Mouse (Mus musculus) thymus, postnatal 10 days (tissue): Measurements from ENCODE around the gene Cxcr1.

Experiments
- DNase-seq, 2 experiments: peaks; one replicate each; pipeline ENCODE4 v3.0.0; 2021; ENCODE audit warnings: low spot score in 2 of 2

Gene Cxcr1

DNA sequence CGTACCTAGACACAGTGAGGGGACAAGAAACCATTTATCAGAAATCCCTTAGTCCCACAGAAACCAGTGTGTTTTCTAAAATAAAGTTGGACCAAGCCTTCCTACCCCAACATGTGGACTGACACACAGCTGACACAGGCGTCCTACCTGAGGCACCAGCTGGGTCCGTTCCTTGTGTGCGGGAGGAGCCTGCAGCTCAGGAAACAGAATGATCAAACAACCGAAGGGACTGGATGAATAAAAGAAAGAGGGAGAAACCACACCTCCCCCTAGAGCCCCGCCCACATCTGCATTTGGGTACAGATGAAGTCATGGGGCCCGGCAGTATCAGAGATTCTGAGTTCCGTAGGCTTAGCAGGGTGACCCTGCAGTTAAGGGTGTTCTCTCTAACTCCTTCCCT, at the start of gene Cxcr1:
TSS of gene Cxcr1 (minus strand) at position 187 of the 400 bp plus-strand sequence.
- no peak for DNase-seq

DNA sequence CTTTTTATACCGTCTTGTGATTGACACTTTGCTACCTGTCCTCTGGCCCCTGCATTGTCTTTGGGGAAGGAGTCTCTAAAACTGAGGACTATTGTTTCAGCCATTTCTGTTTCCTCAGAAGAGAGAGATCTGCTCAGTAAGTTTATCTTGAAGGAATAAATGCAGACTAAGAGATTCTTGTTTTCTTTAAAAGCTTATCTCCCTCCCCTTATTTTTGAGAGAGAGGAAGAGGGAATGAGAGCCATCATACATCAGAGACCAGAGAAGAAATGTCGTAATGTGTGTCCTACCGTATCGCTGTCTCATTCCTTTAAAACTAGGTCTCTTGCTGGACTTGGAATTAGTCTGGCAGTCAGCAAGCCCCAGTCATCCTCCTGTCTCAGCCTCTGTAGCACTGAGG, 46.4 kb upstream of the Cxcr1 start:
- no peak for DNase-seq

DNA sequence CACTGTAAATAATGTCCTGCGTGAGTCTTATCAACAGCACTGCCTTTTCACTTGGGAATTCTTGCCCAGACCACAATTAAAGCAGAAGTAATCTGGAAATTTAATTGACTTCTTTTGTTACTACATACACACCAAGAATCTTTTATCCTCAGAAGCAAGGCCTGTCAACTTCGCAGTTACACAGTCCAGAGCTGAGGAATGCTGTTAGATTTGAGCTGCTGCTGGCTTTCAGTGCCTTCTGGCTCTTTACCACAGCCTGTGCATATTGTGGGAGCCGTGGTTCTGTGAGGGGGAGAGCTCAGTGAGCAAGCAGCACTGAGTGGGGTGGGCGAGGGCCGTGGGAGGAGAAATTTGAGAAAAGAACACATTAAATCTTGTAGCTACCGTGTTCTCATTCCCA, 45.9 kb upstream of the Cxcr1 start:
- DNase-seq = no peak

DNA sequence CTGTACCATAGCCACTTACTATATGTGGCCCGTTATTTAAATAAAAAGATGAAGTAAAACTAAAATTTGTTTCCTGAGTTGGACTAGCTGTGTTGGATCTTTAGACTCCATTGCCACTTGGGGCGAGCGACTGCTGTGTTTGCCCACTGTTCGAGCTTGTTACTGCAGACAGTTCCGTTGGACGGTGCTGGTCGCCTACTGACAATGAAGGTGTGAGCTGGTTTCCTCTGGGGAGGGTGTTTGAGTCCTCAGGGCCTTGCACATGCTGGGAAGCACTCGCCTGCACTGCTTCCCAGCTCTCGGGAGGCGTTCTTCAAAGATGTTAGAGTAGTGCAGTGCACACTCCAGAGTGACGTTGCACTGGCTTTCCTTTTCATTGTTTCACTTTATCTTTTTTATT, 45.2 kb upstream of the Cxcr1 start:
- no peak for DNase-seq

DNA sequence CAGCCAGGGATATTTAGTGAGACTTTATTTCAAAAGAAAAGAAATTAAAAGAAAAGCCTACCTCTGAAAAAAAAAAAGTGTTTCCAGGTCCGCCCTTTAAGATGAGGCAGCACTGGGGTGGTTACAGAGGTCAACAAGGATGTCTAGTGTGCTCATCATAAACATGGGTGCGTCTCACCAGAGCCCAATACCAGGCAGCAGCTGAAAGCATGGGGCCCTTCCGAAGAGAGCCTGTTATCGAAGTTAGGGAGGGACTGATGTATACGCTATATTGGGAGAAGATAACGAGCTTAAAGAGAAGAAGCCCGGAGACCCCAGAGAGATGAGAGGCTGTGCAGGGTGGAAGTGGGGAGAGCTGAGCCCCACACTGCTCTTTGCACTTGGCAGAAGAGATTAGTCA, 44.7 kb upstream of the Cxcr1 start:
- no peak for DNase-seq

DNA sequence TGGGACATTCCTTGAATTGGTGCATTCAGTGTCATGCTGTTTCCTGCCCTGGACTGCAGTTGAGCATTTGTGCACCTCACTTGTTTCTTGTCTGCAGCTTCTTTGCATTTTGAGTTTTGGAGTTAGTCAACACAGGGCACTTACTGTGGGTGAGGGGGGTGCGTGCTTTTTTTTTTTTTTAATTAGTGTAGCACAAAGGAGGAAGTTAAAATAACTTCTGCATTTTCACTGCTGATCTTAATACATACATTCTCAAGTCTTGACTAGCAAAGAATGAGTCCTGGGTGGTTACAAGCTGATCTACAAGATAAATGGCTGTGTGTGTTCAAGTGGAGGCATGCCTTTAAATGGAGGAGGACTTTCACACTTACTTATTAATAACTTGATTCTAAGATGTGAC, 43.7 kb upstream of the Cxcr1 start:
- no peak for DNase-seq

DNA sequence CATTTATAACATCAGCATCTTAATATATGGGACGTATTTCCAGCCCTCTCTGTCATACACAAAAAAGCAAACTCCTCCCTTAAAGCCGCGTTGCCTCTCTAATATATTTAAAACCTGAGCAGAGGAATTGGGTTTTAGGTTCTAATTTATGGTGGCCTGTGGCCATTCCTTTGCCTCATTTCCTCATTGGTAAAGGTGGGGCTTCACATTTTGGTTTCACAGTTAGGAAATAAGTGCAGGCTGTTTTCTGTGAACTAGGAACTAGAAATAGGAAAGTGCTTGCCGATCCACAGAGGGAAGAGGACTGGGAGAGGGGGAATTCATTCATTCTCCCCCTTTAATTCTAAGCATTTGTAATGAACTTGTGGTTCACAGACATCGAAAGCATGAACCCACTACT, 43.2 kb upstream of the Cxcr1 start:
- DNase-seq = no peak

DNA sequence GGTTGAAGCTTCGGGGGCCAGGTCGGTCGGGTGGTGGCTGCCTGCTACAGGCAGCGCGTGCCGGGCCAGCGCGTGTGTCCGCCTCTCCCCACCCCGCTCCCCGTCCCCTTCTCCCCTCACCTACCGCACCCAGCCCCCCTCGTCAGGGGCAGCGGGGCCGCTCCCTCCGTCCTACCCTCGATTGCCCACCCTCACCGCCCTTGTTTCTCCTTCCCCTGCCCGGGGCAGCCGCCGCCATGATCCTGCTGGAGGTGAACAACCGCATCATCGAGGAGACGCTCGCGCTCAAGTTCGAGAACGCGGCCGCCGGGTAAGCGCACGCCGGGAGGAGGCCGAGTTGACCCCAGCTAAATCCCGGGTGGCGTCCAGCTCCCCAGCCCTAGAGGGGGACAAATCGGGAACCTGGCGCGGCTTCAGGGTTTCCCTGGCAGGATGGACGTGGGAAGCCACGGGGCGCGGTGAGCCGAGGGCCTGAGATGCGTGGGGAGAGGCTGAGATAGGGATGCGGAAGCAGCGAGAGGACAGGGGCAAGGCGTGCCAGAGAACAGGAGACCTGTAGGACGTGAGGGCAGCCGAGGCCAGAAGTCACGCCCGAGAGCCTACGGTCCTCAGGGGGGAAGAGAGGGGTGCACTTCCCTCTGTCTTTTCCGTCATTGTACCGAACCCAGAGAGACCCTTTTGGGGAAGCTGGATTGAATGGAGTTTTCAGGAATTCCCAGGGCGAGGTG, 42.3 kb upstream of the Cxcr1 start:
- DNase-seq = peak in 1 of 2 experiments; percentile 36

DNA sequence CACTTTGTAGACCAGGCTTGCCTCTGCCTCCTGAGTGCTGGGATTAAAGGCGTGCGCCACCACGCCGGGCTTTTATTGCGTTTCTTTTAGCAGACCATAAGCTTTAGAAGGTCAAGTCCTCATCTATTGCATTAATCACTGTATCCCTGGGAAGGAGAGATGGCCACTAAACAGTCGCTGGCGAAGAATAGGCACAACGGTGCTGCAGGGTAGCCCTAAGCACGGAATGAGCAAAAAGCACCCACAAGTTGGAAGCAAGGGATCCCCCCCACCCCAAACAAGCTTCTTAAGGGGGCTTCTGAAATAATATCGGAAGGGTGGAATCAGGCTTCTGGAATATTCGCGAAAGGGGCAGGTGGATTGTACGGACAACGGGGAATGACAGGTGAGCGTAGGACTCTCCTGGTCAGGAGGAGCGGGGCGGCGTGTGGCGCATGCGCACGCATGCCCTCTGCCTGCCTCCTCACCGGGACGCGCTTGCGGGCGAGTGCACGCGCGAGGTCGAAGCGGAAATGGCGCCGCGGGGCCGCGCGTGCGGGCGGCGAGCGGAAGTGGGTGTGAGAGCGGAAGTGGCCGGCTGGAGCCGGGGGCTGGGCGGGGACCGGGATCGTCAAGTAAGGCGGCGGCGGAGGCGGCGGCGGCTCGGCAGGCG, 41.6 kb upstream of the Cxcr1 start, which contains the start of gene Arpc2:
TSS of gene Arpc2 (plus strand) at position 147 of the 652 bp plus-strand sequence.
- DNase-seq = peak; percentile 95 to 98

DNA sequence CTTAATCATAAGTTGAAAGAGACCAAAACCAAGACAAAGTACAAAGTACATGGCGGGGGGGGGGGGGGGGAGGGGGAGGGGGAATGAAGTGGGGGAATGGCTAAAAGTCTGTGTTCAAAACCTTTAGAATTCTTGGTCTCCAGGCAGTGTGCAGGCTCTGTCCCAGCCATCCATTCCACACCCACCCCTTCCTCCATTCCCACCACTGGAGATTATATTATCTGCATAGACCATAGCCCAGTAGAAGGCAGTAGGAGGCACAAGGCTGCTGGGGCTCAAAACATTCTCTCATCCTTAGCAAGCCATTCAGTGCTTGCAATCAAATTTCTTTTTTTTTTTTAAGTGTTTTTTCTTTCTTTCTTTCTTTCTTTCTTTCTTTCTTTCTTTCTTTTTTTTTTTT, 36.6 kb upstream of the Cxcr1 start:
- DNase-seq = no peak

DNA sequence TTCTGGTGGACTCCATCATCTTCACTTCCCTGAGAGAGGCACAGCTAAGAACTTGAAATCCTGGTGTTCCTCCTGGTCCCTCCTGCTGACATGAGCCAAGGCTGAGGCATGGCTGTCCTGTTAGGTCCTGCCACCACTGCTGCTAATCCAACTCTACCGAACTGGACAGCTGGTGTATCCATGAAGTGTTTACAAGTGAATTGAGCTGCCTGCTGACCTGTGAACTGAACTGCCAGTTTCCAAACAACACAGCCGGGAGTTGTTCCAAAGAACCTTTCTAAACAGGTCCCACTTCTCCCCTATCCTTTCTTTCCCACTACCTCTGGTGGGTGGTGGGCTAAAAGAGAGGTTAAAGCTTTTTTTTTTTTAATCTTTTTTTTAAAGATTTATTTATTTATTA, 35.5 kb upstream of the Cxcr1 start:
- DNase-seq = no peak

DNA sequence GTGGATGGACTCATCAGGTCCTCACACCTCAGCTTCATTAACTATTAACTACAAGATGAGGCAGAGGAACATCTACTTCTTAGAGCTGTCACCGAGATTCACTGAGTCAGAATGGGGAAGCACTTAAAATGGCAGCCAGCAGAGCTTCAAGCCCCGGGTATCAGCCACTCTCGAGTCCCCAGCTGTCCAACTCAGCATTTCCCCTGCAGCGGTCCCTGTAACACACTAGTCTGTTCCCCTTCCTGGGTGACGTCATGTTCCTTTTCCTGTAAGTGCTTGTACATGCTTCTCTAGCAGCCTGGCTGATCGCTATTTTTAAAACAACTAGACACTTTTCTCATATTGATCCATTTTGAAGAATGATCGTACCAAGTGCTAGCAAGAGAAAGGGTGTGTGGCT, 32.9 kb upstream of the Cxcr1 start:
- DNase-seq = peak; percentile 61 to 70

DNA sequence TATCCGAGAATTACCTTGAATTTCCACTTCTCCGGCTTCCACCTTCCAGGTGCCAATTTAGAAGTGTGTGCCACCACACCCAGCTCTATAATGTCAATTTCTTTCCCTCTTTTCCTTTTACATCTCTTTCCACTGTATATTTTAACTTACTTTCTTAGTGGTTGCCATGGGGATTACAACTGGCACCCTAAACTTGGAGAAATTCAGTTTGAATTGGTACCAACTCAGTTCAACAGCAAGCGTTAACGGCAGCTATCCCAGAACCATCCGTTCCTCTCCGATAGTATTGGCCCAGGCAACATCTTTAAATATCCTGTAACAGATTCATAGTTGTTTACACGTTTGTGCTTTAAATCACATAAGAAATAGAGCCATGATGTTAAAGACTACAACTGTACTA, 25.5 kb upstream of the Cxcr1 start:
- DNase-seq = no peak

DNA sequence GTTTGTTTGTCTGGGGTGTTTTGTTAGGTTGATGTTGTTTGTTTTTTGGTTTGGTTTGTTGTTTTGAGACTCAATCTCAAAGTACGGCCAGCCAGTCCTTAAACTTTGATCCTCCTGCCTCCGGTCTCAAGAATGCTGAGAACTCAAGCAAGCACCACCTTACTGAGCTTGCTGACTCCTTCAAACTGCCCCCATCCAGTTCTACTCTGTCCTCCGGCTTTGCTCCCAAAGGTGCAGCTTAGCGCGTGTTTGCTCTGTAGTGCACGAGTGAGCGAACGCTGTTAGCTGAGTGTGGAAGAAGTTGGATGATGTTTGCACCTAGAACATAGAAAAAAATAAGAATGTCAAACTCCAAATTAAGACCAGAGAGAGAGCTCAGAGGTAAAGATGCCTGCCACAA, 14.5 kb upstream of the Cxcr1 start:
- DNase-seq = no peak

DNA sequence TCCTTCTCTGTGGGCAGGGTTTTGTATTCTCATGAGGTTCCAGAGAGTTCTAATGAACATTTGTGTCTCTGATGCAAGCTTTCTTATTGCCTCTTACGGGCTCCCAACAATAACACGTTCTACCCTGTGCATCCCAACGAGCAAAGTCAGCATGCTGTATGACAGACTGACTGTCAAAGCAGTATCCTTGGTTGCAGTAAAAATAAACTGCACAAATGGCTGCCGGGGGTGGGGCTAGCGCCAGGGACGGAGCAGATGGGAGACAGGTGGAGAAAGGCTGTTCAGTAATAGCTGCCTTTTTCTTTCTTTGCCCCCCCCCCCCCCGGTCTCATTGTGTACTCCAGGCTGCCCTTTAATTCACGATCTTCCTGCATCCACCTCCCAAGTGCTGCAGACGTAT, 13.5 kb upstream of the Cxcr1 start:
- DNase-seq = no peak

DNA sequence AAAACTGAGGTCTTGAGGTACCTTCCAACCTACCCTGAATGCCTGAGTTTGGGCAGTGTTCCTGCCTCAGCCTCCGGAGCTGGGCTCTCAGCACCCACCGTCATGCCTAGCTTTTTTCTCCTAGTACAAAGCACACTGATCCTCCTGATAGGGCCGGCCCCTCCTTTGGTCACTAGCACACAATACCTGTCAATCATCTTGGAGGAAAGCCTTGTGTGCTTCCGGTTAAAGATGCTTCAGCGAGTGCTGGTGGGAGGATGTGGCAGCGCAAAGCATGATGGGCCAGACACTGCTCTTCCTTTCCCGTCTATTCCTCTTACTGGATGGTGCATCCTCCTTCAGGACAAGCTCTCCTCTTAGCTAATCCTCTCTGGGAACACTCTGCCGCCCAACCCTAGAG, 12.2 kb upstream of the Cxcr1 start:
- DNase-seq = no peak

DNA sequence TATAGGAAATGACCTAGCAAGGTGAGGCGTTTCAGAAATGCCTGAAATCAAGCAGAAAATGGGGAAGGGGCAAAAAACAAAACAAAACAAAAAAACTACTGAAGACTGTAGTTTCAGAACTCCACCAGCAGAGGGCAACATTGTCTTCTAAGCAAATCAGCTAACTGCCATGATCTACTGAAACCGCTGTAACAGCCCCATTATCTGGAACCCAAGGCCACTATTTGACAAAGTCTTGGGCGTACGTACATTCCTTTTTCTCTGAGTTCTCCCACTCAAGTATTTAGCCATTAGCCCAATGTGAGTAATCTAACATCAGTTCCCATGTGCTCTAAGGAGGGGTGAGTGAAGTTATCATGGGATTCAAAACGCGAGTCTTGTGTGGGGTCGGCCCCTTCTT, 11.4 kb upstream of the Cxcr1 start:
- DNase-seq = peak in 1 of 2 experiments; percentile 42

DNA sequence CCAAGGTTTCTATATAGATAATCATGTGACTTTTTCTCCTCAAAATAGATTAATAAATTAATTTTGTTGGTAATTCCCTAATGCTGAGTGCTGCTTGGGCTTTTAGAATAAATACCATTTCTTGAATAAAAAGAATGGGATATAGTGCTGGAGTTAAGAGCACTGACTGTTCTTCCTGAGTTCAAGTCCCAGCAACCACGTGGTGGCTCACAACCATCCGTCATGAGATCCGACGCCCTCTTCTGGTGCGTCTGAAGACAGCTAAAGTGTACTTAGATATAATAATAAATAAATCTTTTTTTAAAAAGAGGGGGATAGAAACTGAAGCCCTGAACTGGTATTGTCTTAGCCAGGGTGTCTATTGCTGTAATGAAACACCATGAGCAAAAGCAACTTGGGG, 9.0 kb upstream of the Cxcr1 start:
- DNase-seq = no peak

DNA sequence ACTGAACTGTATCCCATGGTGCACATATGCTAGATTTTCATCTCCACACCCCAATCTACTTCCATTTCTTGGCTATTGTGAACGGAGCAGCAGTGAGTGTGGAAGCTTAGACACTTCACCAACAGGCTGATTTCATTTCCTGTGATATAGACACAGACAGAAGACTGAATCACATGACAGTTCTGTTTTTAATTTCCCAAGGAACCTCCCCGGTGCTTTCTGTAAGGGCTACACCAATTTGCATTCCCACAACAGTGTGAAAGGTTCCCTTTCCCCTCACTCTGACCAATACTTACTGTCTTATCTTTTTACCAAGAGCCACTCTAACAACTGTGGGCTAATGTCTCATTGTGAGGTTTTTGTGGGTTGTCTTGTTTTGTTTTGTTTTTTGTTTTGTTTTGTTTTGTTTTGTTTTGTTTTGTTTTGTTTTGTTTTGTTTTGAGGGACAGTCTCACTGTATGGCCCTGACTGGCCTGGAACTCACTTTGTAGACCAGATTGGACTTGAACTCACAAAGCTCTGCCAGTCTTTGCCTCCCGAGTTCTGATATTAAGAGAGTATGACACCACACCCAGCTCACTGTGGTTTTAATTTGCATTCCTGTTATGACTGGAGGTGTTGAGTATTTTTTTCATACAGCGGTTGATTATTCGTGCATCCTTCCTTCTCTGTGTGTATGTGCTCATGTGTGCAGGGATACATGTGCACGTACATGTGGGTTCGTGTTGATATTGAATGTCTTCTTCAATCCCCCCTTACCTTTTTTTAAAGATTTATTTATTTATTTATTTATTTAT, 6.8 kb upstream of the Cxcr1 start:
- no peak for DNase-seq

DNA sequence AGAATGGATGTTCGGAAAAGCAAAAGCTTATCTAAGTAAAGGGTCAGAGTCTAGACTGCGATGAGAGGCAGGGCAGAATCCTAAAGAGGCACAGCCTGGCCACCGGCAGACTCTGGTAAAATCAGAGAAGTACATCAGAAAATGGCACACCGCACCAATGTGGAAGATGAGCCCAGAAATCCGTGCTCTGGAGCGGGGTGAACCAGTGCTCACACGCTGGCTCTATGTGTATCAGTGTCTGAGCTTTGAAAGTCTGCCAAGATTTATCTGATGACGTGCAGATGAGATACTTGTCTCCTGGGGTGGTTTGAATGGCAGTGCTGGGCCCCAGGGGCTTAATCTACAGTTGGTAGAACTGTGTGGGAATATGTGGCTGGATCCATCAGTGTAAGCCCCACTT, 4.6 kb upstream of the Cxcr1 start:
- no peak for DNase-seq

DNA sequence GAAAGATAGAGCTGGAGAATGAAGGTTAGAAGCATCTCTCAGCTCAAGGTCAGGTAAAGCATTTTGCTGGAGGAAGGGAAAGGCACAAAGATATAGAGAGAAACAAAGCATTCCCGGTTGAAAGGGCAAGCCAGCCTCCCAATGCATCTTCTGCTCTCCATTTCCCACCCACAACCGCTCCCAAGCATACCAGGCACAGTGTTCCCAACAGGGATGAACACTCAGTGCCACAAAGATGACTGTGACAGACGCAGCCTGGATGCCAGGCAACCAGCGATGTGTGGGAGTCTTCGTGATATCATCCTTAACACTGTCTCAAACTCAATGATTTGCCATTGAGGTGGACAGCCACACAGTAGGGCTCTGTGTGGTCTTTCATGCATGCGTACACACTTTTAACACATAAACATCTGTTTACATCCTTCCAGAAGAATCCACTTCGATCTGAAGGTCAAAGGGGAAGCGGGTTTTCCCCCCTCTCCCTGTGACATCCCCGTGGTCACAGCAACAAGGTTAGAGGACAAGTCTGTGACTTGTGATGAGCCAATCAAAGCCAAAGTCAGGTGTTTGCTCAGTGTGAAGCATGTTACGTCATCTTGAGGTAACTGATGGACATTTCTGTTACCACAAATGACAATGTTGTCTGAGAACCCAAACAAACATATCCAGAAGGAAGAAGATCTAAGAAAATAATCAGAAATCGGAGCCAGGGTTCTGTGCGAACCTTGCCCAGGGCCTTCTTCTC, 3.5 kb upstream of the Cxcr1 start:
- no peak for DNase-seq
